Mouse (Mus musculus): ENCODE data around the gene Mymk. TPM values are rescaled to one million over a fixed set of nuclear protein-coding genes. Genes with fewer than 3 reads are reported as not detected.

The Mymk gene
- polyA plus RNA-seq, 1 experiment from 2014 or later = 3.4 TPM

DNA sequence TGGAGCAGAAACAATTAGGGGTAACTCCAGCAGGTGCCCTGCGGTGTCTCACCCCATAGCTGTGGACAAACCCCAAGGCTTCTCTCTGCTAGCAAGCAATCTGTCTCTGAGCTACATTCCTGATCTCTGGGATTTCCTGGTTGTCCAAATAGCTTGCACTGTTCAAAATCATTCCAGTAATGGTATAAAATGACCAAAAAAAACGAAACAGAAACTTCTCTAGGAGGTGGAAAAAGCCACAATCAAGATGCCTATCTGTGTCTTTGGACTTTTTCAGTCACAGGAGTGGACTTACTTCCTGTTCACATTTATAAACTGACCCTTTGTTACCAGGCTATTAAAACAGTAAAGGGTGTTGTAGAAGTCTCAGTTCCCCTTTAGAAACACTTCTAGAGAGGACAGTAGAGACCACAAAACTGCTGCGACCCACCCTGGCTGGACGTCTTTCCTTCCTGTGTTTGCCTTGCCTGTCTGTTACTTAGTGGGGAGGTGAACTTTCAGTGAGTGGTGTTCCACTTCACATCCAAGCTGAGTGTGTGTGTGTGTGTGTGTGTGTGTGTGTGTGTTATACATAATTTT lies 43.5 kb downstream of the Mymk start:
- ATAC-seq (replicated peaks; ENCODE audit: low FRiP score) = no peak
- WGBS = 55% methylated on average over 4 of the region's 4 CpGs
- no peak overlapping the region for H3K4me3 ChIP-seq (replicated peaks)

DNA sequence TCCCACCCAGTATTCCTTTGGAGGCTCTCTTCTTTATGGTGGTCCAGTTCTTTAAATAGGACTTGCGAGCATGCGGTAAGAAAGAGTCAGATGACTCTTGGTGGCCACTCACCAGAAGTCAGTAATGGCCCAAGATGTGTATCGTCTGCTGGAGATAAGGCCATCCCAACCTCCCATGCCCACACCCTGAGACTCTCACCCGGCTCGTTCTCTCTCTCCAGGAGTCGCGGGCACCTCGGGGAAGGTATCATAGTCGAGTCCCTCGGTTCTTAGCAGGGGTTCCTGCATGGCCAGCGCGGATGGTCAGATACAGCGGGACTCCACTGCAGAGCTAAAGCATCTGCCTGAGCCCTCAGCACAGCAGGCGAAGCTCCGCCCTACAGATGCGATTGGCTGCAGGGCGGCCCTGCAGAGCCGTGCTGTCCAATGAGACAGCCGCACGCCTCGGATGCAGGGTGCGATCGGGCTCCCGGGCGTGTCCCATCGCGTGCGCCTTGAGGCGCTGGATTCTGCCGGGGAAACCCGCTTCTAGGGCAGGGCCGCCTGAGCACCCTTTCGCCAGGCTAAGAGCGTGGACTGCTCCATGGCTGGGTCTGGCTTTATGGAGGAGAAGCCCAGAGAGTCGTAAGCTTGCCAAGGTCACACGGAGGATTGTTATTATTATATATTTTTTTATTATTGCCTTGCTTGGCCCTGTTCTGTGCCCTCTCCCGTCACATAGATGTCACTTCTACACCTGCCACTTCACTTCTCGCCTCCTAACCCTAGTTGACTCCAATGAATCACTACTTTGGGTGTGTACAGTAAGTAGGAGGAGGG lies 44.2 kb downstream of the Mymk start, which contains the start of gene Slc2a6:
Slc2a6 (minus strand) TSS at position 381 of the 819 bp plus-strand sequence.
- Histone ChIP-seq H3K9me3 (replicated peaks) (no peaks in the 10 kb centered on the region), H3K4me3 (replicated peaks) (peak within 1 kb of the TSS; percentile 35), H3K27me3 (peaks cover 13% of the 10 kb centered on the region; the same call in 1 of the 2 replicates), H3K36me3 (no peaks in the 10 kb centered on the region), H3K9ac (peak within 1 kb of the TSS; percentile 11; the same call in 1 of the 2 replicates), H3K27ac (no peak within 1 kb of the TSS), H3K4me1 (peaks cover 14% of the 10 kb centered on the region), H3K4me2 (peak within 1 kb of the TSS; percentile 63)
- 3% methylated on average over 38 of the region's 38 CpGs for WGBS
- peak; percentile 98 for ATAC-seq (replicated peaks; ENCODE audit: low FRiP score)

More for the DNA sequence above, 43.5 kb downstream of the Mymk start:
- H3K9ac ChIP-seq = peak overlapping the region; percentile 11; the same call in 1 of the 2 replicates
- H3K4me2 ChIP-seq = peak overlapping the region; percentile 63
- H3K27me3 ChIP-seq = peaks cover 13% of the 10 kb centered on the region; the same call in 1 of the 2 replicates
- peaks cover 14% of the 10 kb centered on the region for H3K4me1 ChIP-seq
- H3K27ac ChIP-seq = no peak overlapping the region
- H3K9me3 ChIP-seq (replicated peaks) = no peaks in the 10 kb centered on the region
- no peaks in the 10 kb centered on the region for H3K36me3 ChIP-seq

DNA sequence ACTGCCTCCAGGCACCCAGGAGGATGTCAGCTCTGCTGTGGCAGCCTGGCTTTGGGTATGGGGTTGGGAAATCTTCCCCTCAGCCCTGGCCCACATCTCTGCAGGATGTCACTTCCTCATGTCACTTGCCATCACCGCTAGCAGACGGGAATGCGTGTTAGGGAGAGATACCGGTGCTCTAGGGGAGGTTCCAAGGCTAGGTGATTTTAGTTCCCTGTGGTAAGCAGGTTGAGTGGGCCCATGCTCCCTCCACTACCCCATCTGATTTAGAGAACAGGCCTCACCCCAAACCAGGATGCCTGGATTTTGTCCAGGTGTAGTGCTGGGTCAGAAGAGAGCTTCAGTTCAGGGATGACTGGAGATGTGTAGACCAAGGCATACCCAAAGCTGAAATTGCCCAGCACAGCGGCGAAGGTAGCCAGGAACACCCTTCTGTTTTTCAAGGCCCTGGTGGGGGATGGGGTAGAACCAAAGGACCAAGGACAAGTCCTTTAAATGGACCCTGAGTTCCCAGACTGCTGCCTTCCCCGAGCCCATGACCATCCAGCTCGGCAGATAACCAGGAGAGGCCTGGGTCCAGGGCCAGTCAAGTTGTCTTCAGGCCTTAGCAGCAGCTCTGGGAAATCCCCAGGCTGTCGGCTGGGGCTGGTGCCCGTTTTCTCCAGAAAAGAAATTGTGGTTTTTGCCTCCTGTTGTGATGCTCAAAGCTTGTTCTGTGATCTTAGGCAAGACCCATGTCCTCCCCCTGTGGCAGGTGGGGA lies 44.9 kb downstream of the Mymk start:
- Histone ChIP-seq H3K27ac (no peak overlapping the region), H3K9ac (no peak overlapping the region), H3K36me3 (no peaks in the 10 kb centered on the region), H3K9me3 (replicated peaks) (no peaks in the 10 kb centered on the region), H3K27me3 (peaks cover 13% of the 10 kb centered on the region; the same call in 1 of the 2 replicates), H3K4me3 (replicated peaks) (peak overlapping the region; percentile 35; the same call in 1 of the 2 replicates), H3K4me1 (peaks cover 14% of the 10 kb centered on the region), H3K4me2 (peak overlapping the region; percentile 63; the same call in 1 of the 2 replicates)
- 76% methylated on average over 10 of the region's 10 CpGs for WGBS
- no peak for ATAC-seq (replicated peaks; ENCODE audit: low FRiP score)

DNA sequence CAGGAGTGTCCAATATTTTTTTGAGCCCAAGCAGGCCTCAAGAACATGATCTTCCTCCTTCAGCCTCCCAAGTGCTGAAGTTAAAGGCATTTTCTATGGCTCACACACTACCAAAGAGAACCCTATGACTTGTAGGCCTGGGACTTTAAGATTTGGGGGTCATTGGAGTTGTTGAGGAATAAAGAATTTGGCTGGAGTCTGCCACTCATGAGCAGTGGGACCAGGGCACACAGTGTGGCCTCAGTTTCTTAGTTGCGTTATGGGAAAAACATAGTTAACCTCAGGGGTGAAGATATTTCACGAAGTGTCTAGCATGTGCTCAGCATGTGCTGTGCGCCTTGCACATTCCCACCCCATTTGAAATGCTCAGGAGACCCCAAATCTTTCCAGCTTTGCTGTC lies 45.6 kb downstream of the Mymk start:
- WGBS = 93% methylated on average over 3 of the region's 3 CpGs

DNA sequence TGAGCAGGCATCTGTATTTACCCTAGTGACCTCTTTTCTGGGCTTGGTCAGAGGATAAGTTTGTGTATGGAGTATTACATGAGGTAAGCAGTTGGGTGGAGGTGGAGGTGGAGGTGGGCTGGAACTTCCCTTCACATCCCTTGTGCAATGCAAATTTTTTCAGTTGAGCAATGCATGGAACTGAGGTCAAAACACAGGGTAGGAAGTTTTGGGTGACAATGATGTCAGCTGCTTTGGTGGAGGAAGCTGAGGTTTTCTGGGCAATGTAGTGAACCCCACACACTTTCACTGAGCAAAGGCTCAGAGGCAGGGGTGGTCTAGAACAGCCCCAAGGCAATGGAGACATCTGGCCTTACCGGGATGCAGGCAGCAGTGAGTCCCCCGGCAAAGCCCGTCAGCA lies 46.4 kb downstream of the Mymk start:
- Histone ChIP-seq H3K4me3 (replicated peaks) (no peak overlapping the region), H3K36me3 (no peaks in the 10 kb centered on the region), H3K27me3 (peaks cover 13% of the 10 kb centered on the region; the same call in 1 of the 2 replicates), H3K4me1 (peaks cover 19% of the 10 kb centered on the region), H3K4me2 (no peak overlapping the region), H3K27ac (no peak overlapping the region), H3K9ac (no peak overlapping the region), H3K9me3 (replicated peaks) (no peaks in the 10 kb centered on the region)
- no peak for ATAC-seq (replicated peaks; ENCODE audit: low FRiP score)
- WGBS = 76% methylated on average over 3 of the region's 3 CpGs

More for the DNA sequence above, 45.6 kb downstream of the Mymk start:
- Histone ChIP-seq H3K4me1 (peaks cover 19% of the 10 kb centered on the region), H3K27me3 (peaks cover 13% of the 10 kb centered on the region; the same call in 1 of the 2 replicates), H3K36me3 (no peaks in the 10 kb centered on the region), H3K27ac (no peak overlapping the region), H3K9ac (no peak overlapping the region), H3K4me2 (no peak overlapping the region), H3K9me3 (replicated peaks) (no peaks in the 10 kb centered on the region), H3K4me3 (replicated peaks) (no peak overlapping the region)
- no peak for ATAC-seq (replicated peaks; ENCODE audit: low FRiP score)

DNA sequence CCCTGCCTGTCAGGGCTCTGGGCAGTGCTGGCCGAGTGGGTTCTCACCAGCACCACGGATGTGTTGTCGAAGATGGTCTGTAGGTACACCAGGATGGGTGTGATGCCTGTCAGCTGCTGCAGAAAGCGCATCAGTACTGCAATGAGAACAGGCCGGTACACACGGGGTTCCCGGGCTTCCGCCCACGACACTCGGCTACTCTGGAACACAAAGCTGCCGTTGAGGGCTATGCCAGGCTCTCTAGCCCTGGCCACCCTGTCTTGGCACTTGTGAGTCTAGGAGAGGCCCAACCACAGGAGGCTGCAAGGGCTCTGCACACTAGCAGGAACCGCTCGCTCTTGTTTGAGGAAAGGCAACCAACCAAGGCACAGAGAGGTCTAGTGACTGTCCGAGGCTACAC lies 47.8 kb downstream of the Mymk start:
- peaks cover 19% of the 10 kb centered on the region for H3K4me1 ChIP-seq
- no peak overlapping the region for H3K9ac ChIP-seq
- no peak for ATAC-seq (replicated peaks; ENCODE audit: low FRiP score)
- H3K27me3 ChIP-seq = peaks cover 12% of the 10 kb centered on the region; the same call in 1 of the 2 replicates
- no peaks in the 10 kb centered on the region for H3K9me3 ChIP-seq (replicated peaks)
- peaks cover 9% of the 10 kb centered on the region for H3K36me3 ChIP-seq
- H3K27ac ChIP-seq = no peak overlapping the region
- H3K4me3 ChIP-seq (replicated peaks) = no peak overlapping the region
- H3K4me2 ChIP-seq = no peak overlapping the region
- 85% methylated on average over 14 of the region's 14 CpGs for WGBS

DNA sequence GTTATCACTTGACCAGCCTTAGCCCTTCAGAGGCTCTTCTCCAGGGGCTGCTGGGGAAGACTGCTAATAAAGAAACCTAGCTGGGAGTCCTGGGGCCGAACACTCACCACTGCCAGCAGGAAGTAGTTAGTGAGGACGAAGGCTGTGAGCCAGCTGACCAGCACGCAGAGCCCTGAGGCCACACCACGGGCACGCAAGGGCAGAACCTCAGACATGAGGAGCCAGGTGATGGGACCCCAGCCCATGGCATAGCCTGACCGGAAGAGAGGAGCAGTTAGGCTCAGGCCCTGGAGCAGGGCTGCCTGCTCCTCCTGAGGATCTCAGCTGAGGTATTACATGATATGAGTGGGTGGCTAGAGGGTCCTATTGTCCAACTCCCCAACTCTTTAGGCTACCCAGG lies 49.4 kb downstream of the Mymk start:
- H3K36me3 ChIP-seq = peaks cover 24% of the 10 kb centered on the region
- no peak overlapping the region for H3K9ac ChIP-seq
- H3K9me3 ChIP-seq (replicated peaks) = no peaks in the 10 kb centered on the region
- H3K27ac ChIP-seq = no peak overlapping the region
- peaks cover 6% of the 10 kb centered on the region; the same call in 1 of the 2 replicates for H3K27me3 ChIP-seq
- no peak overlapping the region for H3K4me3 ChIP-seq (replicated peaks)
- peaks cover 9% of the 10 kb centered on the region; the same call in 1 of the 2 replicates for H3K4me1 ChIP-seq
- H3K4me2 ChIP-seq = no peak overlapping the region
- WGBS = 66% methylated on average over 6 of the region's 6 CpGs
- ATAC-seq (replicated peaks; ENCODE audit: low FRiP score) = no peak

DNA sequence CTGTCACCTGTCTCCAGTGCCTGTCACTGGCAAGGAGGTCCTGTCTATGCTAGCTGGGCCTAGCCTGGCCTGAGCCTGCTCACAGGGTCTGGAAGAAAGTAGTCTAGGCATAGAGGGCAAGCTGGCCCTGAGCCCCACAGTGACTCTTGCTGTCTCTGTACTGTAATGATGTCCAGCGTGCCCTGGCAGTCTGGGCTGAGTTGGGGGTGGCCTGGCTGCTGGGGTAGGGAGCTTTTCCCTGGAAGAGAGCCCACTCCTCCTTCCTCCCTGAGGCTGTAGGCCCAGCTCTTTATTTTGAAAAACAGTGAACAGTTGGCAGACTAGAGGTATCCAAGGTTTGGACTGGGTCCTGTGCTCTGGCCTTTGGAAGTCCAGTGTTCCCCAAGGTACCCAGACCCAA lies 50.9 kb downstream of the Mymk start:
- no peak overlapping the region for H3K4me2 ChIP-seq
- H3K36me3 ChIP-seq = peaks cover 39% of the 10 kb centered on the region
- H3K27ac ChIP-seq = no peak overlapping the region
- H3K9me3 ChIP-seq (replicated peaks) = no peaks in the 10 kb centered on the region
- no peak overlapping the region for H3K9ac ChIP-seq
- peaks cover 5% of the 10 kb centered on the region; the same call in 1 of the 2 replicates for H3K4me1 ChIP-seq
- H3K4me3 ChIP-seq (replicated peaks) = no peak overlapping the region
- H3K27me3 ChIP-seq = no peaks in the 10 kb centered on the region
- WGBS = 83% methylated on average over 1 of the region's 1 CpGs
- no peak for ATAC-seq (replicated peaks; ENCODE audit: low FRiP score)

DNA sequence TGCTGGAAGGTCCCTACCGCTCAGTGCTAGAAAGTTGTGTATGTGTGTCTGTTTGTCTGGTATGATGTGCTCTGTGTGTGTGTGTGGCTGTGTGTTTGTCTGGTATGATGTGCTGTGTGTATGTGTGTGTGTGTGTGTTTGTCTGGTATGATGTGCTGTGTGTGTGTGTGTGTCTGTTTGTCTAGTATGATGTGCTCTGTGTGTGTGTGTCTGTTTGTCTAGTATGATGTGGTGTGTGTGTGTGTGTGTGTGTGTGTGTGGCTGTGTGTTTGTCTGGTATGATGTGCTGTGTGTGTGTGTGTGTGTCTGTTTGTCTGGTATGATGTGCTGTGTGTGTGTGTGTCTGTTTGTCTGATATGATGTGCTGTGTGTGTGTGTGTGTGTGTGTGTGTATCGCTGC lies 52.4 kb downstream of the Mymk start:
- 93% methylated on average over 2 of the region's 2 CpGs for WGBS
- no peak overlapping the region for H3K9ac ChIP-seq
- no peak overlapping the region for H3K4me3 ChIP-seq (replicated peaks)
- no peak overlapping the region for H3K27ac ChIP-seq
- H3K4me1 ChIP-seq = peaks cover 5% of the 10 kb centered on the region; the same call in 1 of the 2 replicates
- H3K27me3 ChIP-seq = no peaks in the 10 kb centered on the region
- H3K9me3 ChIP-seq (replicated peaks) = no peaks in the 10 kb centered on the region
- H3K36me3 ChIP-seq = peaks cover 55% of the 10 kb centered on the region
- no peak overlapping the region for H3K4me2 ChIP-seq
- no peak for ATAC-seq (replicated peaks; ENCODE audit: low FRiP score)

DNA sequence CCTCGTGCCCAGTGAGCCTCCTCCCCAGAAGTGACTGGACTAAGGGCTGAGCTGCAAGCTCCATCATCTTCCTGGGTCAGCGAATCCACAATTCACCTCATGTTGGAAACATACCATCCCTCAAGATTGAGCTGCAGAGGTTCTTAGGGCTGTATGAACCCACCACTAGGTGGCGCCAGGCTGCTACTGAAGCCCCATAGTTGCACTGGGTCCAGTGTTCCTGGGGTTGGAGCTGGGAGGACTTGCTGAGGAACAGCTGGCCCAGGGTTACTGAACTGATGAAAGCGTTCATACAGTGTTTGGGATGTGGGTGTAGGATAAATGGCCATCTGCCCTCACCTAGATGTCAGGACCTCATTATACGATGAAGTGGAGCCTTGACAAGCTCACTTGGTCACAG lies 54.2 kb downstream of the Mymk start:
- ATAC-seq (replicated peaks; ENCODE audit: low FRiP score) = no peak
- Histone ChIP-seq H3K27ac (no peak overlapping the region), H3K4me3 (replicated peaks) (no peak overlapping the region), H3K4me1 (peaks cover 5% of the 10 kb centered on the region; the same call in 1 of the 2 replicates), H3K4me2 (no peak overlapping the region), H3K36me3 (peaks cover 67% of the 10 kb centered on the region), H3K27me3 (no peaks in the 10 kb centered on the region), H3K9ac (no peak overlapping the region), H3K9me3 (replicated peaks) (no peaks in the 10 kb centered on the region)
- WGBS = 56% methylated on average over 5 of the region's 5 CpGs
